Mouse (Mus musculus): ENCODE results near the gene S1pr3. TPM values are rescaled to one million over a fixed set of nuclear protein-coding genes. Genes with fewer than 3 reads are reported as not detected.

The S1pr3 gene
- polyA plus RNA-seq, 1 experiment from 2014 or later = 7.2 TPM

DNA sequence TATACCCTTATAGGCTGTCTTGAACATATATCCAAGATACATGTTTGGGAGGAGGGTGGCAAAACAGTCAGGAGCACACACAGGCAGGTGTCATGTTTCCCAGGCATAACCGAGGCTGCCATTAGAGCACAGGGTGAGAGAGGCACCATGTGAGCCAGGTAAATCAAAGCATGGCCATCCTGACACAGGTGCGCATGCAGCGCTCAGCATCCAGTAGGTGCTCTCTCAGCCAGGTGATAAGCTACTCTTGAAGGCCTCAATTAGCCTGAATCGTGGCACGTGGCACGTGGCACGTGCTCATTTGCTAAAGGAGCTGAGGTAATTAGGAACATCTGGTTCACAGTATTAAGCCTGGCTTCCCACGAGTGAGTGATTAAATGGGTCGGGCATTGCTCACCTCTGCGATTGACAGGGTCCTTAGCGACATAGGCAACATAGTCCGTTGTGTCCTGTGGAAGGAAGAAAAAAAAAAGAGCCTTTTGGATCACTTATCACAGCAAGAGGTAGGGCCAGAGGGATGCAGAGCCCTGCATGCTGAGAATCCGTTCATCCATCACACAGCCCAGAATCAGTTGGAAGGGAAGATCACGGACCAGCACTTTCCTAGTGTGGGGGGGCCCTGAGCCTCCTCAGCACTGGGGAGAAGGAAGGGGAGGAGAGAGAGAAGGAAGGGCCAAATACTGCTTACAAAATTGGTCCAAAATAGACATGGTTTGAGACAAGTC is 57.8 kb downstream of the S1pr3 start:
- no peaks in the 10 kb centered on the region for H3K9me3 ChIP-seq (ENCODE audit: control insufficient read depth, low read length)
- H3K9ac ChIP-seq (ENCODE audit: low read length) = no peak overlapping the region
- H3K27ac ChIP-seq (replicated peaks) = no peak overlapping the region
- DNase-seq (ENCODE audit: low spot score) = no peak
- H3K4me3 ChIP-seq (ENCODE audit: low read depth, low read length) = no peak overlapping the region
- no peak overlapping the region for H3K4me2 ChIP-seq (replicated peaks; ENCODE audit: low read depth)
- H3K36me3 ChIP-seq (ENCODE audit: control insufficient read depth, insufficient read depth, low read length) = no peaks in the 10 kb centered on the region
- ATAC-seq (ENCODE audit: low FRiP score, low TSS enrichment) = no peak
- WGBS = 79% methylated on average over 14 of the region's 14 CpGs
- no peaks in the 10 kb centered on the region for H3K27me3 ChIP-seq (ENCODE audit: control insufficient read depth, insufficient read depth, low read length)
- no peaks in the 10 kb centered on the region for H3K4me1 ChIP-seq (replicated peaks; ENCODE audit: control insufficient read depth, insufficient read depth)
- TF ChIP-seq CTCF (IDR thresholded peaks at IDR 0.05; ENCODE audit: low read depth) = no peak
- no peak for TF ChIP-seq EP300 (optimal IDR thresholded peaks at IDR 0.05)

DNA sequence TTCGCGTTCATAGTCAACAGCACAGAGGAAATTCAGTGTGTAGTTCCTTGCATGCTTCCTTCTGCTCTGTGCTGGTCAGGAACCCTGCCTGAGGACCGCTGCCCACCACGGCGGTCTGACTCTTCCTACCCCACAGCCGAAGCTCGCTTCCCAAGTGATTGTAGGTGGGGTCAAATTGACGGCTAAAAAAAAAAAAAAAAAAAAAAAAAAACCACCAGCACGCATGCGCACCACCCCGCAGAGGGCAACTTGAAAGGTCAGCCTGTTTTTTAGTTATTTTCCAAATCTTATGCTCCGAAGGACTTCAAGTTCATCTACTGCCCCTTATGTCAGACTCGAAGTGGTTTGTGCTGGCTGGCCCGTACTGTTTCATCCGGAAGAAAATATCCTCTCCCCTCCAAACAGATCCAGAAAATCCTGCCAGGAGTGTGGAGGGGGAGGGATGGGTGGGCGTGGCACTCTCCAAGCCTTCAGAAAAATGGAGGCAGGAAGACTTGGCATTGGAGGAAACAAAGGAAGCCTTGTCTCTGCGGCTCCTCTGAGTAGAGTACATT is 60.3 kb downstream of the S1pr3 start:
- no peak for DNase-seq (ENCODE audit: low spot score)
- no peaks in the 10 kb centered on the region for H3K36me3 ChIP-seq (ENCODE audit: control insufficient read depth, insufficient read depth, low read length)
- H3K4me1 ChIP-seq (replicated peaks; ENCODE audit: control insufficient read depth, insufficient read depth) = no peaks in the 10 kb centered on the region
- H3K9me3 ChIP-seq (ENCODE audit: control insufficient read depth, low read length) = no peaks in the 10 kb centered on the region
- H3K4me3 ChIP-seq (ENCODE audit: low read depth, low read length) = no peak overlapping the region
- WGBS = 63% methylated on average over 17 of the region's 17 CpGs
- H3K27me3 ChIP-seq (ENCODE audit: control insufficient read depth, insufficient read depth, low read length) = no peaks in the 10 kb centered on the region
- H3K4me2 ChIP-seq (replicated peaks; ENCODE audit: low read depth) = no peak overlapping the region
- H3K9ac ChIP-seq (ENCODE audit: low read length) = no peak overlapping the region
- TF ChIP-seq EP300 (optimal IDR thresholded peaks at IDR 0.05) (no peak), CTCF (IDR thresholded peaks at IDR 0.05; ENCODE audit: low read depth) (no peak)
- ATAC-seq (ENCODE audit: low FRiP score, low TSS enrichment) = no peak
- no peak overlapping the region for H3K27ac ChIP-seq (replicated peaks)

Other genes with a start within 250 kb of the S1pr3 start
- gene Nxnl2, start 237.6 kb upstream of the S1pr3 start, polyA plus RNA-seq (2015; fragmentation: Nextera tagmentation; extraction: Ambion mirVana) = 4.3 and 4.6 TPM in 2 replicates
- 0.28 and 0.31 TPM in 2 replicates for gene Shc3, start 160.8 kb downstream of the S1pr3 start, polyA plus RNA-seq (2015; fragmentation: Nextera tagmentation; extraction: Ambion mirVana)
- 97.1 and 128 TPM in 2 replicates for gene Cks2, start 236.6 kb downstream of the S1pr3 start, polyA plus RNA-seq (2015; fragmentation: Nextera tagmentation; extraction: Ambion mirVana)
- 21.2 and 21.4 TPM in 2 replicates for gene Secisbp2, start 243.1 kb downstream of the S1pr3 start, polyA plus RNA-seq (2015; fragmentation: Nextera tagmentation; extraction: Ambion mirVana)

Data from stomach, postnatal 0 days (tissue).